Mouse (Mus musculus) E14TG2a.4 (cell line): ENCODE results near the gene Iqschfp.

Source experiments
- CTCF ChIP-seq: conservative IDR thresholded peaks from 2 replicates; pipeline ENCODE4 v1.5.1; 2014; ENCODE audit warnings: low read length
- POU5F1 ChIP-seq: IDR thresholded peaks from 2 replicates; pipeline ENCODE4 v1.6.1; 2014; ENCODE audit warnings: low read length, borderline replicate concordance

- TF ChIP-seq CTCF (no peak), POU5F1 (no peak)
These were observed 683.8 kb downstream of the Iqschfp start for GRCm38 (mm10) chr3:68575636-68576340.
